Mouse (Mus musculus): ENCODE measurements around the gene Wdr20.

DNA sequence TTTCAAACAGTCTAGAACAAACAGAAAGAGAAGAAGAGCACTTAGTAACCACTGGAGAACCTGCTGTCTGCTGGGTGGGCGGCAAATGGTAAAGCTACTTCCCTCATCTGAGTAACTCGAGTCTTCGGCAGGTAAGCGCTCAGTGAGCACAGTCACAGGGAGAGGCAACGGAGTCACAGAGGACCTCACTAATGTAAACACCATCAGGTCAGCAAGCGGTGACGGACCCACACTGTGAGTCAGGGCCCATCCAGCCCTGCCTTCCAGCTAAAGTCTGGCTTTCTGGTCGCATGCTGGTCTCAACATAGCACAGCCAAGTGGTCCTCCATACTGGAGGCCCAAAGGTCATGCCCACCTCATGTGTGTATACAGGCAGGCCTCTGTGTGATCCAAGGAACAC lies 81.6 kb downstream of the Wdr20 start:
- TF ChIP-seq CTCF (conservative IDR thresholded peaks at IDR 0.05; ENCODE audit: low read length), result no peak
- no peak for TF ChIP-seq POU5F1 (IDR thresholded peaks at IDR 0.05; ENCODE audit: borderline replicate concordance, low read length)
- no peak for TF ChIP-seq NANOG (IDR thresholded peaks at IDR 0.05; ENCODE audit: borderline replicate concordance, low read length)
